Mouse (Mus musculus) retina, postnatal 1 day (tissue): ENCODE measurements at regions not wholly inside any gene's neighbourhood (a gene's known extent, or its start where the extent isn't known, plus 50 kb on each side); places are given as distances from the start of the nearest gene placed in this dataset.

Experiments
- DNase-seq: peaks from one replicate; pipeline ENCODE4 v3.0.0-alpha.2; 2012

DNA sequence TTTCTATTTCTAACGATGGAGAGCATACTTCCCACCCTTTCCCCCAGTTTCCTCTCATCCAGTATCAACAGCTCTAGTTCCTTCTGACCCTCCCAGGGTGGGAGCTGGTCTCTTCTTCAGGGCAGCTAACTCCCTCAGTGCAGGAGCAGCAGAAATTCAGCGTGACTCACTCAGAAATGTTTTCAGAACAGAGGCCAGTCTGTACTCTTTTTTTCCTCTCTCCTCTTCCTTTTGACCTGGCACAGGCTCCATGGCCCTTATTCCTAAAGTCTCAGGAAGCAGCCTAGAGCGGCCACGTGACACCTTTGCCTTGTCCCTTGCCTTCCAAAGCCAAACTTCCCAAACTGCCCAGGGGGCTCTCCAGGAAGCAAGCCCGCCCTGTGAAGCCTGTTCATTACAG lies 55.4 kb downstream of the Pja1 start:
- DNase-seq: no peak

DNA sequence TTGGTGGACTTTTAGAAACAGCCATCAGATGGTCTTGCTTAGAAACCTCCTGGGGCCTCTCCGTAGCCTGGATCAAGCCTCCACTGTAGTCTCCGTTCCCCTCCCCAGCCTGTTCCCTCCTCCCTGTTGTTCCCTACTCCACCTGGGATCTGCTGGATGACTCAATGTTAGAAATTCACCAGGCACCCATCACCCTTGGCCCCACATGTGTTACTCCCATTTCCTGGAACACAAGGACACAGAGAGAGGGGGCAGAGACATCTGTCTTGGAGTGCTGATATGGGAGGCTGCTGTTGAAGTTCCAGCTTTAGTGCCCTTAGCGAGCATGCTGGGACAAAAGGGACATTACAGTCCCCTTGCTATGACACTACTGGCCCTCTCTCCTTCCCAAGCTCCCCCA lies 60.1 kb downstream of the Pja1 start:
- DNase-seq: no peak

GRCm38 (mm10) chrX:99409858-99410257 lies 61.2 kb downstream of the Pja1 start:
- no peak for DNase-seq

- no peak for DNase-seq
Measured at GRCm38 (mm10) chrX:99409331-99409730, 61.7 kb downstream of the Pja1 start.

GRCm38 (mm10) chrX:99408804-99409203 lies 62.3 kb downstream of the Pja1 start:
- no peak for DNase-seq

DNA sequence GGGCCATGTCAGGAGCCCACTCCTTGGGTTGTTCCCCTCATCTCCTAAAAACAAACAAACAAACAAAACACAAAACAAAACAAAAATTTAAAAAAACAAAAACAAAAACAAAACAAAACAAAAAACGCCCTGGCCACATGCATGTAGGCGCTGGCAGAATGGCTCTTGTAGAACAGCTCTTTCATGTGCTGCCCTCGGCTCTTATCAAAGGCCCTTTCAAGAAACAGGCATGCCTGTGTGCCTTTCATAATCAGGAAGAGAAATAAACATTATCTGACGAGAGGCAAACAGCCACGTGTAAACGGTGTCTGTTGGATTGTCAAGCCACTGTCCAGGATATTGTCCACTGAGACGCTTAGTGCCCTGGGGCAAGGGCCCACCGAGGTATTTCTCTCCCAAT lies 65.2 kb downstream of the Pja1 start:
- no peak for DNase-seq

GRCm38 (mm10) chrX:99403521-99404149 lies 67.4 kb downstream of the Pja1 start:
- peak; percentile 28 for DNase-seq

DNA sequence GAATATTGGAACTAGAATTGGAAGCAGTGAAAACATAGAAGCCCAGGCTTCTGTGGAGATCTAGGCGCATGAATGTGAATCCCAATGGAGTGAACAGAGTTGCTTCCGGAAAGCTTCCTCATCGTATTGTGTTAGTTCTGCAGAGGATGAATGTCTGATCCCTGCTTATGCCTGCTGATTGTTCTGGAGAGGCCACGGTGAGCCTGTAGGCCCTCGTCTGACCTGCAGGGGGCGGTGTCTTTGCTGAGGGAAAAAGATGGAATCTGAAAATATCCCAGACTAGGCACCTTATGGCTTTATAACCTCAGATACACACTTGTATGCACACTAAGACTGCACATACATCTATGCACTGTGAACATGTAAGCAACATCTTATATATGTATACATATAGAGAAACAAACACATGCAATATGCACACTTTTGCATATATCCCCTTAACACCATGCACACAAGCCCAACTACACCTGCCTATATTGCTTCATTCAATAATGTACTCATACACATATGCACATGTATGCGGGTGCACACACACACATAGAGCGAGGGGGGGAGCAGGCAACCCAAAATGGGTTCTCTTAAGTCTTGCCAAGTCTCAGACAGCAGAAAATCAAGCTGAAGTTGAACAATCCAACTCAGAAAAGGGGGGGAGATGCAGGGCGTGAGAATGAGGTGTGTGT lies 68.1 kb downstream of the Pja1 start:
- DNase-seq: peak; percentile 54

DNA sequence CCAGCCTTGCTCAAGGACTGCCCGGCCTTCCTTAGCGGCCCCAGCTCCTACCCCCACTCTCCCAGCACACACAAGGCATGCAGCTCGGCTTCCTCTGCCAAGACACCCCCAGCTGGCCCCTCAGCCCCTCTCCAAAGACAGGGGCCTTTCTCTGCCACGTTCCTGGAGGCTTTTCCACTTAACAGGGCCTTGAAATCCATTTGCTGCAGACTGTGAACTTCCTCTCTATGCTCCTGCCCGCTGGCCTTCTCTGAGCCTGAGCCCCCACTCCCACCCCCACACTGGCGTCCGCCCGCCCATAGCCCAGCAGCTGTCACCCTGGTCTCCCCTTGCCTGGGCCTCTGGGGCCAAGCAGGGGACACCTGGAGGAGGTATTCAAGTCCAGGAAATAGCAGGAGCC lies 73.7 kb downstream of the Pja1 start:
- DNase-seq: no peak

- DNase-seq: no peak
Measured at GRCm38 (mm10) chrX:99396180-99396579, 74.9 kb downstream of the Pja1 start.

GRCm38 (mm10) chrX:99395067-99395466 lies 76.0 kb downstream of the Pja1 start:
- no peak for DNase-seq

GRCm38 (mm10) chrX:99391628-99392027 lies 79.4 kb downstream of the Pja1 start:
- no peak for DNase-seq

- DNase-seq: no peak
Measured at GRCm38 (mm10) chrX:99390462-99390838, 80.6 kb downstream of the Pja1 start.

DNA sequence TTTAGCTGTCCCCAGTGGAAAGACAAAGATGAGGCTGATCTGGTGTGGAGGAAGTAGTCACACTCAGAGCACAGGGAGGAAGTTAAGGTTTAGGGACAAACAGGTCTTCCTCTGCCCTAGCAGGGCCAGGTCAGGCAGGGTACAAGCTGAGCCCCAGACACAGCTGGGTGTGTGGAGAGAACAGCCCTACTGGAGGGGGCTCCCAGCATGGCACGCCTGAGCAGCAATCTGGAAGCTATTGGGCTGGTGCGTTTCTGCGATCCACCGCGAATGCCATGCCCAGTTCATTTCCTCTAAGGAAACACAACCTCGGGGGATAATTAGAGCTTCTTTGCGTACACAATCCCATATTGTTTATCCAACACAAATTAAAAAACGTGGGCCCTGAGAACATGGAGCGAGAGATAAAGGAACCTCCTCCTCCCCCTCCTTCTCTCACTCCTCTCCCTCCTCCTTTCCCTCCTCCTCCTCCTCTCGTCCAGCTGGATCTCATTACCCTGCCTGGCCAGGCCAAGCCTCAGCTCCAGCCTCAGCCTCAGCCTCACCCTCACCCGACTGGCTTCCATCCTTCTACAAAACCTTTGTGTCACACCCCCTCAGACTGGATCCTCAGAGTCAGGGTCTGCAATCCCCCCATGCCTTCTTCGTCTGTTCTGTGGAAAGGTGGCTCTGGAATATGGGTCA lies 81.2 kb downstream of the Pja1 start:
- DNase-seq: no peak

- DNase-seq: no peak
Measured at GRCm38 (mm10) chrX:99370711-99371110, 100.4 kb downstream of the Pja1 start.

GRCm38 (mm10) chrX:99369258-99369900 lies 101.7 kb downstream of the Pja1 start:
- DNase-seq: peak; percentile 36

DNA sequence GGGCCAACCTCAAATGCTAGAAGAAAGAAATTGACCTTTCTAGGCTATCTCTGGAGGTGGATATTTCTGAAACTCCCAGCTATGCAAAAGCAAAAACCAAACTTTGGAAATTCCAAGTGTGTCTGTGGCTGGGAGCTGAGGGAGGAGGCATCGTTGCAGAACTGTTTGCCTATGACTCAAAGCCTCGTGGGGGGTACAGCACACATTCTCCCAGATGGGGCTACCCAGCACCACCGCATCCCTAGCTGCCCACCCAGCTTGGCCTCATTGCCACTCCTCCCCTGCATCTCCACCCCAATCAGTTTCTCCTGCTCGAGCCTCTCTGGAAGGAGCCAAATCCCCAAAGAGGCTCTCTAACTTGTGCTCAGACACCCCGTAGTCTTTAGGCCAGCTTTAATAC lies 107.0 kb downstream of the Pja1 start:
- no peak for DNase-seq

DNA sequence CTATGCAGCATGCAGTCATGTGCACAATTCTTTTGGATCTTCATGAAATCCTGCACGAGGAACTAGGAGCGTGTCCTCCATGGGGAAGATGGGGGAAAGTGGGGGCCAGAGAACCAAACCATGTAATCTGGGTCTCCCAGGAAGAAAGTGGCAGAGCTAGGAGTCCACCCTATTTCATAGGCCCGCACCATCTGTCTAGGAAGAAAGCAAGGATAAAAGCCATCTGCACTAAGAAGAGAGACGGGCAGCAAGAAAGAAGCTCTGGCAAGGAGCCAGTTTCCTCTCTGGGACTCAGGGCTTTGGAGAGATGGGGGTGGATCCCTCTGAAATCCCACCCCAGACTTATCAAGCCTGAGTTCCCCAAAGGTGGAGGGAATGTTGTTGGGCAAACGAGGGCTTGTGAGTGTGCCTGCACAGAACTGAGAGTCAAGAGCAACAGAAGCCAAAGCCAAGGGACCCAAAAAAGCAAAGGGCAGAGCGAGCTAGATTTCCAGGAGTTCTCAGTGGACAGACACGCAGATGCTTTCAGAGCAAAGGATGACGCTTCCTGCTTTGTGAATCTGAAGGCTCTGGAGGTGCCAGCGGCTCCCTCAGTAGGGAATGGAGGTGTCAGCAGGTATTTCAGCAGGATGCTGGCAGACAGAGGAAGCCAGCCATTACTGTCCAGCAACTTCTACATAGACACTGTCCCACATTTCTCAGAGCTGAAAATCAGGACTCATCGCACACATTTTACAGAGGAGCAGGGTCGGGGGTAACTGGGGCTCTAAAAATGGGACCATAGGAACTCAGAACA lies 110.8 kb downstream of the Pja1 start:
- DNase-seq: peak; percentile 65

DNA sequence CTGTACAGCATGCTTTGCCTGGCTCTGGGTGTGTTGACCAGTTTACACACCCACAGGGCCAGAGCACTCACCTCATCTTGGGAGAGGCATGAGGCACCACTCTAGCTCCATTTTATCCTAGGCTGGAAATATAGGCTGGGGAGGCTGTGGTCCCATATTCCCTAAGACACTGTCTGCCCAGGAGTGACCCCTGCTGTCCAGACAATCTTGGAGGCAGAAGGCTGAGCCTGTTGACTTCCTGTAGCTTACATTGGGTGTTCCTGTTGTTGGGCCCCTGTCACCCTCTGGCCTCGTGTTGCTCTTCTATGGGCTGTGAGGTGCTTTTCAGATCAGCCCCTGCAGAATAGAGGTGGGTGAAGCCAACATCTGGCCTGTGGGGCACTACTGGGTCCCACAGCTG lies 112.3 kb downstream of the Pja1 start:
- DNase-seq: peak; percentile 9

GRCm38 (mm10) chrX:99358051-99358617 lies 112.9 kb downstream of the Pja1 start:
- DNase-seq: peak; percentile 61

GRCm38 (mm10) chrX:99355128-99355527 lies 115.9 kb downstream of the Pja1 start:
- no peak for DNase-seq

- DNase-seq: no peak
Measured at GRCm38 (mm10) chrX:99350233-99350632, 120.8 kb downstream of the Pja1 start.

GRCm38 (mm10) chrX:99340223-99340622 lies 130.8 kb downstream of the Pja1 start:
- no peak for DNase-seq
